Mouse (Mus musculus): ENCODE results near the gene Clmn.
A peak's percentile ranks its signal among the peaks of the same experiment; 100 is the strongest.

Clmn gene

DNA sequence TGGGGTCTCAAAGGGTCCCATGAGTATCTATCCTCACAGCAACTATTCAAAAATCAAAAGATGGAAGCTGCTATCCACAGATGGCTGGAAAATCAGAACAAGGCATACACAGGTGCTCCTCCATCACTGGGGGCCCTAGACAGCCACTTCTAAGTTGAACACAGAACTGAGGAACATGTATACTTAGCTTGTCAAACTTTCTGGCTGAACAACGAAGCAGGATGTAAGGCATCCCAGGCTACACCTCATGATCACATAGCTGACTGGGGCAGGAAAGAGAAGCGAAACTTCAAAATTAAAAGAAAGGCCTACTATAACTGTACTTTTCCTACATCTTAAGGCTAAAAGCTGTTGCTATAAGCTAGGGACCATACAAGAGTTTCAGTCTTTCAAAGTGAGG is 115.9 kb downstream of the Clmn start:
- peak; percentile 79 for DNase-seq

DNA sequence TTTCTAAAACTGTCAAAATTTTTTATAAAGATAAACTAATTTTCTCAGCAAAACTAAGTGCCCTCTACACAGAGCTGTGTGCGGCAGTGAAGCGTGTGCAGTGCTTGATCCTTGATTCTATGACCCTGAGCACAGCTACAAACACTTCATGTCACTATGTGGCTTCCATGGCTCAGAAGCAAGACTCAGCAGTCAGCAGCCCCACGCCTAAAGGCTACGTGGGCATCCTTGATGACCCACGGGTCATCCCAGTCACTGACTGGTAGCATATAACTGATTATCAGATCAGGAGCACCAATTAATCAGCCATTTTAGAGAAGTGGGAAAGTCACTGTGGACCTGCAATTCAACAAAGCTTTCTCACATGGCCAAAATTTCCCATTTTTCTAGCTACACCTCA is 117.6 kb downstream of the Clmn start:
- peak; percentile 75 for DNase-seq

DNA sequence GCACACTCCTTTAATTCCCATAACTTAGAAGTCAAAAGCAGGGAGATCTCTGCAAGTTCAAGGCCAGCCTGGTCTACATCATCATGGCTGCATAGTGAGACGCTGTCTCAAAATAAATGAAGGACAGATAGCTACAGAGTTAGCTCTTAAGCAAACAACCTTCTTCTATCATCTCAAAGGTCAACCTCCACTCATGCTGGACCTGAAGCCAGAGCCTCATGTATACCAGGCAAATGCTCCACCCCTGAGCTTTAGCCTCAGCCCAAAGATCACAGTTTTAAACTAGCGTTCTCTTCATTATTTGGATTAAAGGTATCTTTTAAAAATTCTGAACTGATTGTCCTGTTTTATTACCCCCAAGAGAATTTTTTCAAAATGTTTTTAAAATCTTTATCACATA is 118.3 kb downstream of the Clmn start:
- DNase-seq, result no peak

DNA sequence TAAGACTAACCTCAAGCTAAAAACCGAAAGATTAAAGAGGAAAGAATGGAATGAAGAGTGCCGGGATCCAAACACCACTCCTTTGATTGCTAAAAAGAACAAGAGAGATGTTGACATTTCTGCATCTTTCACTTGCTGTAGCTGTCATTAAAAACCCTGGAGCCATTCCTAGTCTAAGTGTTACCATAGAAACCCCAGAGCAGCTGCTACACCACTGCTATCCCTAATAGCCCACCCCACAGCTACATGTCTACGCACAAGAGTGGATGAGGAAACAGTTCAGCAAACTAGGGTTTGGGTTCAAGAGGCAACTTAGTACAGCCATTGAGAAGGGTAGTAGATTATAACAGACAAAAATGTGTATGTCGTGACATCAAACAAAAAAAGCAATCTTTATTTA is 121.2 kb downstream of the Clmn start:
- DNase-seq, result peak; percentile 62

DNA sequence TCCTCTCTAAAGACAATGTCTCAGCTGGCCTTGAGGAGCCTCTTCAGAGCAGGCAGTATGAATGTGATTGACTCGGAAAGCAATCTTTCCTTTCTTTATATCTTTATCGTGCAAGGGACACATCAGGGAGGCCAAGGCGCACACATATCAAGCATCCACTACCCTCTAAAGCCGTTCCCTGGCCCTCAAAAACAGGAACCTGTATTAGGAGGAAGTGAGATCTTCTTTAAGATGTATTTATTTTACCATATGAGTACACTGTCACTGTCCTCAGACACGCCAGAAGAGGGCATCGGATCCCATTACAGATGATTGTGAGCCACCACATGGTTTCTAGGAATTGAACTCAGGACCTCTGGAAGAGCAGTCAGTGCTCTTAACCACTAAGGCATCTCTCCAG is 122.6 kb downstream of the Clmn start:
- DNase-seq, result peak; percentile 91

DNA sequence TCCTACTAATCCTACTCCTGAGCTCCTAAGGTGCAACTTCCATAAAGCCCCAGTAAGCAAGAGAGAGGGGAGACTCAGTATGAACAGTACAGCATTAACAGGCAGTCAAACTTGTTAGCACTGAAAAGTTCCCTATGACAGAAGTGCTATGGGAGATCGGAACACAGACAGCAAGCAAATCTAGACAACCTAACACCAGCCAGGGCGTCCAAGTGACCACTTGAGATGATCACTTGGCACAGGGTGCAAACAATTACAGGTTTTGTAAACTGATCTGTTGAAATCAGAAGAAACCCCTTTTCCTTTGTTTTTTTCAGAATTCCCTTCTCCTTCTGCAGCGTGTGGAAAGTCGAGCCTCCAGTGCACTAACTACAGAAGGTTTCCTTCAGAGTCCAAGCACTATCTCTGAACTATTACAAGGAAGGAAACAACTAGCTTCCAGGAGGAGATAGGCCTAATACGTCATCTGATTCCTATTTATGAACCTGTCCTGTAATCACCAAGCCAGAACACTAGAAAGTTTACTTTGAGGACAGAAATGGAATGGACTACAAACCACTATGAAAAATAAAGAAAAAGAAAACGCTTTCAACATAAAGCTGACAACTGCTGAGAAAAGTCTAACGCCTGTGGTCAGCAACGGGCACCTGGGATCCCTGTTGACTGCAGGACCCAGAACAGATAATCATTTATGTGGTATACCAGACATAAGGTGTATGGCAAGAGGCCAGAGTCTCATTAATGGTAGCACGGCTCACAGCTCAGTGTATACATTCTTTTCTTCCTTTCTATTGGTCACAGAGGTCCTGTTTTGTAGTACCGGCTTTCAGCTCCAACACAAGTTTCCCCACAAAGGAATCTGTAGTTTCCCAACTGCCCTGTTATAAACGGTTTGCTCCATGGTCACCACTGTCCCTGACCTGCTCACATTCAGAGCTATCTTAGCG is 123.8 kb downstream of the Clmn start:
- DNase-seq, result peak; percentile 70

DNA sequence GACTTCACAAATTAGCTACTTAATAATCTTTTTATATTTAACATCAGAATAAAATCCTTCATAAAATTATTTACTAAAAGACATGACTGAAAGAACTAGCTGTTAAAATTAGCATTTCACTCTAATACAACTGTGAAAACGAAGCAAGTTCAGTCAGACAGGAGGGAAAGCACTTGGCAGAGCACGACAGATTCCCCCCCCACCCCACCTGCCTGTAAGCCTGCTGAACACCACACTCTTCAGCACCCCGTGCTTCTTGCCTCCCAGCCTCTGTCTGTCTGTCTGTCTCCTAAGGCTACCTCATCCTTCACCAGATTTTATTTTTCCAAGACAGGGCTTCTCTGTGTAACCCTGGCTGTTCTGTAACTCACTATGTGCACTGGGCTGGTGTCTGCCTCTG is 125.9 kb downstream of the Clmn start:
- no peak for DNase-seq

DNA sequence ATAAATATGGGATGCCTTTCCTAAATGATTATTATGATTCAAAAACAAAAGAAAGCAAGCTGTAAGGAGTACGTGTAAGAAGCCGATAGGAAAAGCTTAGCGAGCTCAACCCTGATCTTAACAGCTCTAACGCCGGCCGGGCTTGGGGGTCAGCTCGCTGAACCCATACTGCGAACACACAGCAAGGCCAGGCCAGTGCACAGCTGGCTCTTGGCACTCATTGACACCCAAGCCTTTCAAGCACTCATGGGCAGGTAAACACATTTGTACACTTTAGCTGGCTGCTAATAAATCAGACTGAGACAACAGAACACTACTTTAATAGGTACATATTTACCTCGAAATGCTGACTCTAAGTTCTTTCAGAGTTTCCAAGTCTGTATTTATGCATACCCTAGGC is 126.4 kb downstream of the Clmn start:
- peak; percentile 34 for DNase-seq

DNA sequence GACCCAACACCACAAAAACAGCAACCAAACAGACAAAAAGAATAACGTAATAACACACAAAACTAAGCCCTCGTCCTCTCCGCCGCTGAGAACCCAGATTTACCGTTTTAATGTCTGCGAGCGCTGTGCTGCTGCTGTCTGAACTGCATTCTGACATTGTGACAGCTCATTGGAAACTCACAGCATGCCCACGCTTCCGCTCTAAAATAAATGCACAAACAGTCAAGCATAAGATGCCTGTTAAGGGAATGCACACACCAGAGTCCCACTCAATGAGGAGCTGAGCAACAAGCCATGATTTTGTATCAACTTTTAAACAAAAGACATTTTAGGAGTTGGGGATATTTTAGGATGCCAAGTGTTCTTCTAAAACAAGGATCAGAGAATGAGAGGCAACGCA is 127.2 kb downstream of the Clmn start:
- peak; percentile 43 for DNase-seq

DNA sequence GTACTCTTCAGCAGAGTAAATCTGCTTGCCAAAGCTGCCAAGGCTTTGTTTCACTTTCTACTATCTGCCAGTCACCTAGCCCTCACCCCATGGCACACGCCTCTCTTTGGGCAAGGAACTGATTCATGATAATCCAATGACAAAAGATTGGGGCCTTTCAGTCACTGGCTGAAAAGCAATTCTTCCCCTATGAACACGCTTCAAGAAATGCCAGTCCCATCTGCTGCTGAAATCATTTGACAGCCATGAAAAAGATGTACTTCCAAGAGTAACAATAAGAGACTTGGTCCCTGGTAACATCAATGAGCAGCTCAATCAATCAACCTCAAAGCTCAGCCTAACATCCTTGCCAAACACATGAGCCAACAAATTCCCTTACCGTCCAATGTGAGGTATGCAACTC is 128.9 kb downstream of the Clmn start:
- peak; percentile 37 for DNase-seq

DNA sequence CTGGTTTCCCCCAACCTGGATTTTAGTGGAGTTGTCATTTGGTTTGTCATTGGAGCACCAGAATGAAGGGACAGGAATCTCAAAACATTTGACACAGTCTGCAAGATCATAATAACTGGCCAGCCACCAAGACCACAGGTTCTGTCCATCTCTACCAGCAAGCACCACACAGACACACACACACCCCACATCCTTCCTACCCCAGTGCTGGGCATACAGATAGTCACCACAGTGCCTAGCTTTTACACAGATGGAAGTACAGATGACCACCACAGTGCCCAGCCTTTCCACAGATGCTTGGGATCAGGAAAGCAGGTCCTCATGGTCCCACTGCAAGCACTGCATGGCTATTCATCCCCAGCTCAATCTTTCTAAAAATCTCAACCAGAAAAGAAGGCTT is 131.7 kb downstream of the Clmn start:
- DNase-seq, result peak; percentile 66

DNA sequence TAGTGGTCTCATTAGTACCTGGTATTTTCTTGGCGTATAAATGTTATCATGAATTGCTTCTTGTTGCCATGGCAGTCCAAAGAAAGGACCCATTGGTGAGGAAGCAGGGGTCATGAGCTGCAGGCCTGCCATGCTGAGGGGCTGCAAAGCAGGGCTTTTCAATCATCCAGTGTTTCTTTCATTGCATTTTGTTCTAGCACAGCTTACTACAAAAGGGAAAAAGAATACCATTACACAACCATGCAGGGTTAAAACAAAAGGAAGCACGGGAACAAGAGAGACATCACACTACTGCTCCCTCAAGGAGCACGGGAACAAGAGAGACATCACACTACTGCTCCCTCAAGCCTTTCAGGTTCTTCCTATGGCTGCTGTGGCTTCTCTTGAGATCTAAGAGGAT is 133.1 kb downstream of the Clmn start:
- no peak for DNase-seq

DNA sequence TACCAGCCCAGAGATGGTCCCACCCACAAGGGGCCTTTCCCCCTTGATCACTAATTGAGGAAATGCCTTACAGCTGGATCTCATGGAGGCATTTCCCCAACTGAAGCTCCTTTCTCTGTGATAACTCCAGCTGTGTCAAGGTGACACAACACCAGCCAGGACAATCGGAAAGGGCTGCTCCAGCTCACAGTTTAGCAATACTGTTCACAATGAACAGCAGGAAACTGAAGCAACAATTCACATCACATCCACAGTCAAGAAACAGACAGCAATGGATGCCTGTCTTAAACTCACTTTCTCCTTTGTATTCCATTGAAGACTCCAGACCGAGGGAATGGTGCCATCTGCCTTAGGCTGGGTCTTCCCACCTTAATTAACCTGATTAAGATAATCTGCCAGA is 138.4 kb downstream of the Clmn start:
- DNase-seq, result peak; percentile 49

DNA sequence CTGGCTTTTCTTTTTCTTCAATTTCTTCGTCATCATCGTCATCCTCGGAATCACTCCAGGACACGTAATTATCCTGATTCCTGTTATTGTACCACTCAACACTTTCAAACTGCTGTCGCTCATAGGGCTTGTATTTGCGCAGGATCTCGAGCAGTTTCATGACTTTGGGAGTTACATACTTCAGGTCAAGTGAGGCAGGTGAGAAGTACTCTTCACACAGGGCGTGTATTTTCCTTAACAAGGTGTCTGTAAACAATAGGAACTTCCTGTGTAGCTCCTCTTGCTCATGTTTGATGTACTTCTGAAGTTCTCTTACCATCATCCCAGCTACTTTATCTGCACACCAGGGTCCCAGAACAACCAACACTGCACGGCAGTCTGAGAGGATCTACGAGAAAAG is 142.8 kb downstream of the Clmn start:
- peak; percentile 71 for DNase-seq

DNA sequence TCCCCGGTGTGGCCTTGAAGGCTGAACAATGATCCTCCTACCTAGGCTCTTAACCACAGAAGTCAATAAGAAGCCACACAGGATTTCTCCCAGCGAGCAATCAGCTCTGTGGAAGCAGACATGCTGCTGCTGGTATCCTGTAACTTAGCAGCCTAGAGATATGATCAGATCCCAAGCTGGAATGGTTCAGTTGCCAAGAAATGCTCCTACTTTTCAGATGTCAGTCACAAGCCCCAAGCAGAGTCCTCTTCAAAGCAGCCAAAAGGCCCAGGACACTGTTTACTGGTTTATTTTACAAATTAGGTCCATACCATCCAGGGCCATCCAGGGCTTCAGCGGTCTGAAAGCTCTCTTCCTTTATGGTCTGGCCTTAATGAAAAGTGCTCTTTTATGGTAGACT is 143.9 kb downstream of the Clmn start:
- DNase-seq, result peak; percentile 56

DNA sequence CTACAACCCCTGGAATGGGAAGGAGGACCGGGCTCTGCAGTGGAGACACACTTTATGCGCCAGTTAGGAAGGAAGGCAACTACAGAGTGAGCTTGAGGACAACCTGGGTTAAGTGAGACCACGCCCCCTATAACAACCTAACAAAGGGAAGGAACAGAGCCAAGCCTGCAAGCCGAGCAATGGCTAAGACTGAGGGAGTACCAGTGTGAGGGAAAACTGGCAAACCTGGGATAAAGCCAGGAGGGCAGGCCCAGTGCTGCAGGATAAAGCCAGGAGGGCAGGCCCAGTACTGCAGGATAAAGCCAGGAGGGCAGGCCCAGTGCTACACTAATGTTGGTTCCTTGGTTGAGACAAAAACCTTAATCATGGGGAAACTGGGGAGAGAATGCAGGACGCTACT is 145.9 kb downstream of the Clmn start:
- DNase-seq, result peak; percentile 88

DNA sequence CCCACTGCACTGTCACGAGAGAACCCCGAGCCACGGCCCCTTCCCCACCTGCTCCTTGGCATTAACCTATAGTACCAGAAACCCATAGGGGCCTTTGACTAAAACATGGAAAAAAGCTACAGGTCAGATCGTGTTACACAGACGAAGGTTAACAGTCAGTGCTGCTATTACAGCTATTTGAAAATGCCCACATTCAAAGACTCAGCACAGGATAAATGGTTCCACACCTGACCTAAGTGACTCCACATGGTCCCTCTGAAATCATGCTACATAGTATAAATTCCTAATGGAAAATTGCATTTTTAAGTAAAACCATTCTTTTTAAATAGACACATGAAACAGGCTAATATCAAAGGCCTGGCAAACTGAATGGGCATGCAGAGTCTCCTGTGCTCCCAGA is 148.5 kb downstream of the Clmn start:
- DNase-seq, result peak; percentile 67

DNA sequence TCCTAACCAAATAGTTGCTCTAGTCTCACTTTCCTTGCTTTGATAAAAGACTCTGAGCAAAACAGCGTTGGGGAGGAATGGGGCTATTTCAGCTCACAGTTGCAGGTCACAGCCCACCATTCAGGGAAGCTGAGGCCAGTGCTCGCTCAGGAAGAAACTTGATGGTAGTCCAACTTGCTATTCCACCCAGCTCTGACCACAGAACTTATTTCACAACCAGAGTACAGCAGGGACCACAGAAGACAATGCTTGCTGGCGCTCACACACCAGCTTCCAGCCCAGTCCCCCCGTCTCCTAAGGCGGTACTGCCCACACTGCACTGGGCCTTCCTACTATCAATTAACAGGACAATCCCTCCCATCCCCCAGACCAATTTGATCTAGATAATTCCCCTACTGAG is 149.4 kb downstream of the Clmn start:
- peak; percentile 64 for DNase-seq
